24 mouse cellular contexts compared by ENCODE assay signal in genomic region chr9:13523046-13523445, GRCm38 (mm10).
DNase-seq lines count a peak whose midpoint lies in the region; ATAC-seq and TF ChIP-seq lines count a peak whose summit lies in the region.
"Had no signal": no experiment of that assay in that cellular context is flagged by ENCODE, and none has a peak within 500 bp of the region (broad histone marks: within the 10 kb centered on the region; RNA-seq: fewer than 3 reads in every experiment).

No protein-coding gene starts in this region.

- no peaks in the 10 kb centered on the region for H3K9me3 ChIP-seq in heart, embryonic 16.5 days (replicated peaks; ENCODE audit: control insufficient read depth, low read length)
- H3K9me3 ChIP-seq in MEL (replicated peaks; ENCODE audit: insufficient read depth, low read length): no peaks in the 10 kb centered on the region
- H3K9me3 ChIP-seq in liver, embryonic 11.5 days (ENCODE audit: control insufficient read depth, low read length): no peaks in the 10 kb centered on the region
- H3K9me3 ChIP-seq in forebrain, embryonic 15.5 days: no peaks in the 10 kb centered on the region
- H3K9me3 ChIP-seq: heart, embryonic 12.5 days; liver, embryonic 12.5 days; midbrain, embryonic 12.5 days had no signal

- H3K4me3 ChIP-seq in heart, embryonic 16.5 days (ENCODE audit: low read length): no peak overlapping the region
- no peak overlapping the region for H3K4me3 ChIP-seq in heart, adult 2 months
- H3K4me3 ChIP-seq in MEL (ENCODE audit: control insufficient read depth in 1 of 2, insufficient read depth in 1 of 2, low read depth in 2 of 2, low read length in 2 of 2): no peak overlapping the region
- H3K4me3 ChIP-seq in liver, embryonic 11.5 days (ENCODE audit: low read depth, low read length): no peak overlapping the region
- H3K4me3 ChIP-seq in forebrain, embryonic 15.5 days: no peak overlapping the region
- H3K4me3 ChIP-seq: heart, embryonic 12.5 days; left cerebral cortex, adult 2 months; liver, embryonic 12.5 days; midbrain, embryonic 12.5 days had no signal

- no peaks in the 10 kb centered on the region for H3K36me3 ChIP-seq in heart, embryonic 16.5 days (ENCODE audit: control insufficient read depth, insufficient read depth)
- H3K36me3 ChIP-seq in heart, adult 2 months (ENCODE audit: control insufficient read depth, insufficient read depth, low read length): peaks cover 2% of the 10 kb centered on the region; the same call in 1 of the 2 replicates
- peaks cover 0 to 28% of the 10 kb centered on the region in 2 experiments; a peak in 2 of 4 replicates for H3K36me3 ChIP-seq in MEL (ENCODE audit: control insufficient read depth in 1 of 2, insufficient read depth in 2 of 2, low read length in 2 of 2)
- H3K36me3 ChIP-seq in splenic B cell, adult 2 months (ENCODE audit: control insufficient read depth, insufficient read depth, low read length, poor library complexity, severe bottlenecking): 0 out of 2 replicates have a peak, but pooled peaks cover 1% of the 10 kb centered on the region
- no peaks in the 10 kb centered on the region for H3K36me3 ChIP-seq in liver, embryonic 11.5 days (ENCODE audit: control insufficient read depth, insufficient read depth, low read length)
- no peaks in the 10 kb centered on the region for H3K36me3 ChIP-seq in forebrain, embryonic 15.5 days
- H3K36me3 ChIP-seq: liver, embryonic 12.5 days; midbrain, embryonic 12.5 days had no signal

- DNase-seq in heart, adult 2 months: no peak
- DNase-seq in 416B (ENCODE audit: low read depth) (peak; percentile 90), MEL (ENCODE audit: low read depth, low spot score) (peak; percentile 90)
- peak; percentile 44 for DNase-seq in splenic B cell, adult 2 months (ENCODE audit: low read depth, low spot score)
- no peak for DNase-seq in liver, embryonic 11.5 days (ENCODE audit: low spot score)
- DNase-seq: adrenal gland, postnatal 14 days; cerebellum, postnatal 10 days; embryo, embryonic 11 days; gastrocnemius, postnatal 25 days; kidney, adult 11 months; kidney, postnatal 25 days; left cerebral cortex, postnatal 4 days; lung, embryonic 14.5 days; retina, postnatal 1 day; right cerebral cortex, postnatal 4 days; thymus, postnatal 25 days had no signal

- H3K27me3 ChIP-seq in heart, embryonic 16.5 days (ENCODE audit: control insufficient read depth, insufficient read depth, low read length): no peaks in the 10 kb centered on the region
- no peaks in the 10 kb centered on the region for H3K27me3 ChIP-seq in heart, adult 2 months (ENCODE audit: control insufficient read depth, insufficient read depth, low read length)
- no peaks in the 10 kb centered on the region for H3K27me3 ChIP-seq in MEL (ENCODE audit: control insufficient read depth in 1 of 2, insufficient read depth in 2 of 2, low read length in 2 of 2)
- no peaks in the 10 kb centered on the region for H3K27me3 ChIP-seq in splenic B cell, adult 2 months (ENCODE audit: control insufficient read depth, insufficient read depth, low read length, poor library complexity, severe bottlenecking)
- H3K27me3 ChIP-seq in liver, embryonic 11.5 days (replicated peaks; ENCODE audit: control insufficient read depth, insufficient read depth, low read length): no peaks in the 10 kb centered on the region
- H3K27me3 ChIP-seq in forebrain, embryonic 15.5 days: no peaks in the 10 kb centered on the region
- H3K27me3 ChIP-seq: heart, embryonic 12.5 days; liver, embryonic 12.5 days; midbrain, embryonic 12.5 days had no signal

- intact Hi-C loops in heart, adult 2 months (cut with DNase I): no loop called here

- no peaks in the 10 kb centered on the region for H3K79me2 ChIP-seq in heart, adult 2 months (replicated peaks; ENCODE audit: control insufficient read depth, insufficient read depth, low read length)
- no peaks in the 10 kb centered on the region for H3K79me2 ChIP-seq in MEL (ENCODE audit: control insufficient read depth, insufficient read depth, low read length, poor library complexity)

- no peak for ATAC-seq in heart, embryonic 16.5 days (replicated peaks; ENCODE audit: extremely low read depth, insufficient read depth, low FRiP score)
- ATAC-seq in liver, embryonic 11.5 days (replicated peaks; ENCODE audit: low FRiP score): no peak
- no peak for ATAC-seq in forebrain, embryonic 15.5 days (replicated peaks)
- ATAC-seq: activated CD4-positive, CD25-positive, alpha-beta regulatory T cell, adult 4 months; liver, embryonic 12.5 days had no signal

- no peak overlapping the region for H3K9ac ChIP-seq in heart, embryonic 16.5 days (ENCODE audit: low read length)
- no peak overlapping the region for H3K9ac ChIP-seq in heart, adult 2 months (ENCODE audit: low read depth, low read length)
- H3K9ac ChIP-seq in MEL (ENCODE audit: control insufficient read depth, low read depth, low read length, poor library complexity, severe bottlenecking): no peak overlapping the region
- H3K9ac ChIP-seq in liver, embryonic 11.5 days (ENCODE audit: low read depth, low read length): no peak overlapping the region
- H3K9ac ChIP-seq in forebrain, embryonic 15.5 days (replicated peaks): no peak overlapping the region
- H3K9ac ChIP-seq: heart, embryonic 12.5 days; liver, embryonic 12.5 days; lung, embryonic 14.5 days; midbrain, embryonic 12.5 days had no signal

- no peak for TF ChIP-seq CTCF in heart, adult 2 months (IDR thresholded peaks at IDR 0.05)
- TF ChIP-seq CTCF in MEL (IDR thresholded peaks at IDR 0.05 in 2 of 3, conservative IDR thresholded peaks at IDR 0.05 in 1 of 3; ENCODE audit: control insufficient read depth in 1 of 3, insufficient read depth in 1 of 3, low read depth in 2 of 3, low read length in 3 of 3, poor library complexity in 1 of 3, severe bottlenecking in 1 of 3): no peak

- WGBS in heart, embryonic 16.5 days: 70% methylated on average over 3 of the region's 3 CpGs
- WGBS in heart, adult 2 months: 70% methylated on average over 3 of the region's 3 CpGs
- WGBS in liver, embryonic 11.5 days: 59% methylated on average over 3 of the region's 3 CpGs
- WGBS in forebrain, embryonic 15.5 days: 92% methylated on average over 3 of the region's 3 CpGs

- no peak for TF ChIP-seq POLR2A in heart, adult 2 months (IDR thresholded peaks at IDR 0.05; ENCODE audit: insufficient read depth, low read depth, low read length)
- TF ChIP-seq POLR2A in MEL (IDR thresholded peaks at IDR 0.05; ENCODE audit: control insufficient read depth in 1 of 2, insufficient read depth in 1 of 2, low read depth in 1 of 2, low read length in 2 of 2, poor library complexity in 1 of 2): no peak

- no peak overlapping the region for H3K4me2 ChIP-seq in heart, embryonic 16.5 days (ENCODE audit: low read depth, low read length)
- H3K4me2 ChIP-seq in liver, embryonic 11.5 days: no peak overlapping the region
- no peak overlapping the region for H3K4me2 ChIP-seq in forebrain, embryonic 15.5 days (replicated peaks)
- H3K4me2 ChIP-seq: heart, embryonic 12.5 days; liver, embryonic 12.5 days; lung, embryonic 14.5 days; midbrain, embryonic 12.5 days had no signal

- TF ChIP-seq EP300 in heart, adult 2 months (IDR thresholded peaks at IDR 0.05; ENCODE audit: insufficient read depth, low read depth, low read length): no peak
- TF ChIP-seq EP300 in MEL (IDR thresholded peaks at IDR 0.05; ENCODE audit: low read depth in 1 of 2, low read length in 2 of 2): peak; percentile 99 to 100

- peaks cover 14% of the 10 kb centered on the region for H3K4me1 ChIP-seq in heart, embryonic 16.5 days (ENCODE audit: control insufficient read depth, insufficient read depth, low read length)
- peaks cover 17% of the 10 kb centered on the region for H3K4me1 ChIP-seq in heart, adult 2 months (ENCODE audit: control insufficient read depth, insufficient read depth, low read length)
- H3K4me1 ChIP-seq in MEL (ENCODE audit: control insufficient read depth in 1 of 2, insufficient read depth in 2 of 2, low read length in 2 of 2): peaks cover 18 to 30% of the 10 kb centered on the region in 2 experiments
- H3K4me1 ChIP-seq in liver, embryonic 11.5 days (replicated peaks; ENCODE audit: control insufficient read depth, insufficient read depth, low read length): peaks cover 7% of the 10 kb centered on the region
- peaks cover 18% of the 10 kb centered on the region; the same call in 1 of the 2 replicates for H3K4me1 ChIP-seq in forebrain, embryonic 15.5 days

- TF ChIP-seq RAD21 in MEL (IDR thresholded peaks at IDR 0.05; ENCODE audit: low read depth, low read length): no peak

- 0 out of 2 replicates have a peak overlapping the region, but pooled peaks have one; percentile 4 for H3K27ac ChIP-seq in heart, embryonic 16.5 days (ENCODE audit: low read length)
- H3K27ac ChIP-seq in heart, adult 2 months: no peak overlapping the region
- H3K27ac ChIP-seq in MEL (ENCODE audit: control insufficient read depth, low read depth, low read length): peak overlapping the region; percentile 72
- H3K27ac ChIP-seq in liver, embryonic 11.5 days (ENCODE audit: low read depth, low read length): no peak overlapping the region
- H3K27ac ChIP-seq in forebrain, embryonic 15.5 days (replicated peaks): no peak overlapping the region
- H3K27ac ChIP-seq: left cerebral cortex, adult 2 months; liver, embryonic 12.5 days; macrophage; midbrain, embryonic 12.5 days had no signal

TF ChIP-seq in MEL, 35 proteins besides CTCF, POLR2A, EP300 and RAD21 (continues in another document):
- peak; percentile 59; the same call in 1 of the 2 replicates for TF ChIP-seq MAFK (IDR thresholded peaks at IDR 0.05; ENCODE audit: borderline replicate concordance, low read depth, low read length)
- no peak for TF ChIP-seq MAZ (IDR thresholded peaks at IDR 0.05; ENCODE audit: low read depth, low read length)
- TF ChIP-seq MYC (IDR thresholded peaks at IDR 0.05; ENCODE audit: low read depth, low read length): peak; percentile 90
- TF ChIP-seq ZNF384 (IDR thresholded peaks at IDR 0.05; ENCODE audit: low read depth, low read length): no peak
- TF ChIP-seq KAT2A (conservative IDR thresholded peaks at IDR 0.05; ENCODE audit: low read depth, low read length): no peak
- peak; percentile 86 for TF ChIP-seq MAX (IDR thresholded peaks at IDR 0.05; ENCODE audit: low read length)
- TF ChIP-seq NRF1 (IDR thresholded peaks at IDR 0.05; ENCODE audit: insufficient read depth, low read depth, low read length, poor library complexity, severe bottlenecking): no peak
- TF ChIP-seq RCOR1 (IDR thresholded peaks at IDR 0.05; ENCODE audit: low read depth, low read length): peak; percentile 100
- no peak for TF ChIP-seq E2F4 (IDR thresholded peaks at IDR 0.05; ENCODE audit: borderline replicate concordance, low read depth, low read length)
- no peak for TF ChIP-seq NELFE (IDR thresholded peaks at IDR 0.05; ENCODE audit: low read depth, low read length)
- TF ChIP-seq TBP (IDR thresholded peaks at IDR 0.05; ENCODE audit: low read depth, low read length): peak; percentile 59
- no peak for TF ChIP-seq UBTF (IDR thresholded peaks at IDR 0.05; ENCODE audit: borderline replicate concordance, insufficient read depth, low read depth, low read length)
- peak; percentile 98 for TF ChIP-seq GATA1 (IDR thresholded peaks at IDR 0.05; ENCODE audit: low read depth, low read length)
- no peak for TF ChIP-seq POLR2AphosphoS2 (IDR thresholded peaks at IDR 0.05; ENCODE audit: low read length)
- no peak for TF ChIP-seq JUND (IDR thresholded peaks at IDR 0.05; ENCODE audit: low read depth, low read length)
- no peak for TF ChIP-seq ZC3H11A (IDR thresholded peaks at IDR 0.05; ENCODE audit: low read depth, low read length)

Comparison
In these comparisons a context has a peak if more than half of its experiments do, and no peak if none do; other contexts are left out.
1. H3K27ac ChIP-seq: peak in heart, embryonic 16.5 days (single experiment) and MEL (single experiment); none in heart, adult 2 months (single experiment), liver, embryonic 11.5 days (single experiment) and forebrain, embryonic 15.5 days (single experiment).
2. DNase-seq: peak in 416B (single experiment), MEL (single experiment) and splenic B cell, adult 2 months (single experiment); none in heart, adult 2 months (0 of 2) and liver, embryonic 11.5 days (single experiment).